Mouse (Mus musculus): ENCODE results near the gene Insr. TPM values are rescaled to one million over a fixed set of nuclear protein-coding genes. Genes with fewer than 3 reads are reported as not detected.
A peak's percentile ranks its signal among the peaks of the same experiment; 100 is the strongest.
"Not testable (repeated sequence)": the region's sequence is repeated elsewhere in the genome, so short reads cannot be mapped to it uniquely, and the experiment has no call there.

Insr gene
- total RNA-seq, 4 experiments from 2014 or later = 139 to 174 (median 151) TPM

- DNase-seq = no peak
Measured at GRCm38 (mm10) chr8:3230118-3231060, 49.0 kb downstream of the Insr start.

GRCm38 (mm10) chr8:3227423-3227822 lies 52.0 kb downstream of the Insr start:
- DNase-seq = no peak

- no peak for DNase-seq
Measured at GRCm38 (mm10) chr8:3225731-3226130, 53.7 kb downstream of the Insr start.

DNA sequence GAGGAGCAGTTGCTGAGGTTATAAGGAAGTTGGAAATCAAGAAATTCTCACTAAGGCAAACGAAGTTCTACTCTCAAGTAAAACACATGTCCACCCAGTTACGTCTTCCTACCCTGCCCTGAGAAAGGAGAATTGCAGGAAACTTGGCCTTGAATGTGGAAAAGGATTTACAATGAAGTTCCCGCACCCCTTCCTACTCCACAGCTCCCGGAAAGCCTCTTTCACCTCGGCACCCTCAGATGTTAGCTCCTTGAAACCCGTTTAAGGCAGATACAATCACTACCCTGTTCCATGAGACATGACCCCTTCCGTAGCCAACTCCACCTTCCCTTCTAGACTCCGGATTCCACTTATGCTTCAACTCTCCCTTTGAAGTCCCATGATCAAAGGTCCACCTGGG lies 54.2 kb downstream of the Insr start:
- no peak for DNase-seq

- no peak for DNase-seq
Measured at GRCm38 (mm10) chr8:3222636-3222965, 56.8 kb downstream of the Insr start.

DNA sequence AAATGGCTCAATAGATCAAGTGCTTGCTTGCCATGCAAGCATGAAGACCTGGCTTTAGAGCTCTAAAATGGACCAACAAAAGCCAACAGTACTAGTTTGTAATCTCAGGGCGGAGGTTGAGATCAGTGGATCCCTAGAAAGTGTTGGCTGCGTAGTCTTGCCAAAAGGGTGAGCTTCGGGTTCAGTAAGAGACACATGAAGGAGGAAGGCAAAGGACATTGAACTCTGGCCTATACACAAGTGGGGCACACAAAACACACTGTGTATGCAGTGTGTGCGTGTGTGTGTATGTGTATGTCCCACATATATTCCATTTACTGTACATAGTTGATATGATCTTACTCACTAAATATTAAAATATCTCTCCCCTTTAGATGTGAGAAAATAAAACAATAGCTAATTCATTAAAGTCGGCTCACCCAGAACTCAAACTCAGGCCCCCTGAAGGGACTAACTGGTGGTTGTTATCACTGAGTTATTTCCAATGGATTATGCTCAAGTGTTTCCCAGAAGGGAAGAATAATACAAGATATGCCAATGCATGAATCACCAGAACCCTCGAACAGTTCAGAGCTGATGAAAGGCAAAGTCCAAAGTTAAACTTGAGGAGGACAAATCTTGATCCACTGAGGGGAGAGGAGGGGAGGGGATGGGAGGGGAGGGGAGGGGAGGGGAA lies 57.3 kb downstream of the Insr start:
- DNase-seq = no peak

- DNase-seq = peak; percentile 92
Measured at GRCm38 (mm10) chr8:3221047-3221959, 58.1 kb downstream of the Insr start.

- DNase-seq = no peak
Measured at GRCm38 (mm10) chr8:3220502-3220901, 58.9 kb downstream of the Insr start.

DNA sequence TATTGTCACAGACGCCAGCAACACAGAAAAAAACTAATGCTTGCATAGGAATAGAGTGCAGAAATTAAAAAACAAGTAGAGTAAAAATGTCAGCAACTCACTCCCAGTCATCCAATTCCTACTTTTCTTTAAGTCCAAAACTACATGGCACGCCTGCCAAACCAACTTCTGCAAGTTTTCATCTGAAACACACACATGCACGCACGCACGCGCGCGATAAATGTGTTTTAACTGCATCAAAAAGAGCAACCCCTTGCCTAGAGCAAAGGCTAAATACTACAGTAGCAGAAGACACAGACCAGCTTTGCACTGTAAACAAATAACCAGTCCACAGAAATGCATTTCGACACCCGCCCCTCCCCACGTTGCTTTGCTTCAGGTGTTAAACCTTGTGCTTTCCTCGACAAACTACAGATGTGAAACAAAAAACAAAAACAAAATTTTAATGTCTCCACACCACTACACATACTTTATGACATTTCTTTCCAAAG lies 59.5 kb downstream of the Insr start:
- DNase-seq = no peak

DNA sequence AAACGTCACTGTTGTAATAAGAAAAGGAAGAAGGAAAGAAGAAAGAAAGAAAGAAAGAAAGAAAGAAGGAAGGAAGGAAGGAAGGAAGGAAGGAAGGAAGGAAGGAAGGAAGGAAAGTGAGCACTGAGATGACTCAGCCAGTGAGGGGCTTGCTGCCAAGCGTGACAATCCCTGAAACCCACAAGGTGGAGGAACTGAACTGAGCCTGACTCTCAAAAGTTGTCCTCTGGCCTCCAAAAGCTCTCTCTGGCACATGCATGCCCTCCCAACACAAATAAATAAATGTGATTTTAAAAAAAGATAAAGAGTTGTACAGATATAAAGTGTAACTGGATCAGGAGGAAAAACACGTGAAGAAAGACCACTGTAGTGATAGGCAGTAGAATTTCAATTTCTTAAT lies 60.2 kb downstream of the Insr start:
- no peak for DNase-seq

- no peak for DNase-seq
Measured at GRCm38 (mm10) chr8:3216541-3217092, 62.8 kb downstream of the Insr start.

GRCm38 (mm10) chr8:3215561-3215960 lies 63.9 kb downstream of the Insr start:
- no peak for DNase-seq

GRCm38 (mm10) chr8:3214601-3215000 lies 64.8 kb downstream of the Insr start:
- no peak for DNase-seq

DNA sequence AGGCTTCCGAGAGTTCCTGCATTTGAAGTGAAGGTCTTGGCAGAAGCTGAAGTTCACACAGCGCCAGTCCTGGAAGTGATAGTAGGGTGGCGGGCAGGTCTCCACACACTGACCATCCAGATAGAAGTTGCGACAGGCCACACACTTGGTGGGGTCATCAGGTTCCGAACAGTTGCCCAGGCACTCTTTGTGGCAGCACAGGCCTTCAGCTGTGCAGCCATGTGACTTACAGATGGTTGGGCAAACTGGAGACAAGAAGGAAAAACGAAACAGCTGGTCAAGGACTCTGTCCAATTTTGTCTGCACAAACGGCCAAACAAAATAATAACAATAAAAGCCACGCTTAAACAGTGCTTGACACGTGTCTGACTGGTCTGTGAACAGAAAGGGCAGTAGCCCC lies 68.0 kb downstream of the Insr start:
- peak; percentile 72 for DNase-seq

DNA sequence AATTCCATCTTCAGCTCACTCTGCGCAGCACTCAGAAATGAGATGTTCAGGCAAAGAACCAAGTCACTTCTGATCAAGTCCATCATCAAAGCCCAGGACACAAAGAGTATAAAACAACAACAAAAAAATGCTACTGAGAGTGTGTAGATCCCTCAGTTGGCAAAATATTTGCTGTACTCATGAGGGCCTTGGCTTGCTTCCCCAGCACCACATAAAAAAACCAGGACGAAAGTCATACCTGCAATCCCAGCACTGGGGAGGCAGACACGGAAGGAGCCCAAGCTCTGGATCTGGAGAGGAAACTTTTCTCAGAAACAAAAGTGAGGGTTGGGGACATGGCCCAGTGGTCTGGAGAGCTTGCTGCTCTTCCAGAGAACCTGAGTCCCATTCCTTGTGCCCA lies 69.5 kb downstream of the Insr start:
- no peak for DNase-seq

- peak; percentile 79 for DNase-seq
Measured at GRCm38 (mm10) chr8:3209268-3209667, 70.1 kb downstream of the Insr start.

DNA sequence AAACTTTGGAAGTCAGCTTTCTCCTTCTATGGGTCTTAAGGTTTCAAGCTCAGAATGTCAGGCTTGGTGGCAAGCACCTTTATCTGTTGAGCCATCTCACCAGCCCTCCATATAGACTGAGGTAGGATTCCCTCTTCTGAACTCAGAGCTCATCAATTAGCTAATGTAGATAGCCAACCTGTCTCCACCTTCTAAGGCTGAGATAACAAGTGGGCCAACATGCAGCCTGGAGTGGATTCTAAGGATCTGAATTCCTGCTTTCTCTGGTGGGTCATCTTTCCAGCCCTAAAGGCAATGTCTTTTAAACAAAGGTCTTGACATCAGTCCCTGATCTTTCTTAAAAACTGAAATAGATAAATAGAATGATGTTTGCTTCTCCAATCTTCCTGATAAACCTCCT lies 70.7 kb downstream of the Insr start:
- no peak for DNase-seq

GRCm38 (mm10) chr8:3204758-3205443 lies 74.5 kb downstream of the Insr start:
- DNase-seq = no peak

- no peak for DNase-seq
Measured at GRCm38 (mm10) chr8:3202792-3203191, 76.6 kb downstream of the Insr start.

DNA sequence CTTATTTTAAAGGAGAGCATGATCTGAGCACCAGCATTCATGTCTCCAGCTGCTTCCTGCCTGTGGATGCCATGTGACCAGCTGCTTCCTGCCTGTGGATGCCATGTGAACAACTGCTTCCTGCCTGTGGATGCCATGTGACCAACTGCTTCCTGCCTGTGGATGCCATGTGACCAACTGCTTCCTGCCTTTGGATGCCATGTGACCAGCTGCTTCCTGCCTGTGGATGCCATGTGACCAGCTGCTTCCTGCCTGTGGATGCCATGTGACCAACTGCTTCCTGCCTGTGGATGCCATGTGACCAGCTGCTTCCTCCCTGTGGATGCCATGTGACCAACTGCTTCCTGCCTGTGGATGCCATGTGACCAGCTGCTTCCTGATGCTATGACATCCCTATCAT lies 85.1 kb downstream of the Insr start:
- not testable (repeated sequence) for DNase-seq

DNA sequence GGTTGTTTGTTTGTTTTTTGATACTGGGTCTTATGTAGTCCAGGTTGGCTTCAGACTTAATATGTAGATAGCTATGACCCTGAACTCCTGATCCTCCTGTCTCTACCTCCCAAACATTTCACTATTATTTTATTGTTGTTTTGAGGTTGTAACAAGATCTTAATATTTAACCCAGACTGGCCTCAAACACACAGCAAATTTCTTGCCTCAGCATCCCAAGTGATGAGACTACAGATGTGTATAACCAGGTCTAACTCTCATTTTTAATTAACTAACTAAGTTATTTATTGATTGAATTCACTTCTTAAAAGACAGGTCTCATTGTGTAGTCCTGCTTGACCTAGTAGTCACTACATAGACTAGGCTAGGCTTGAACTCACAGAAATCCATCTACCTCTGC lies 88.4 kb downstream of the Insr start:
- no peak for DNase-seq

GRCm38 (mm10) chr8:3187456-3187855 lies 92.0 kb downstream of the Insr start:
- DNase-seq = no peak
